Mouse (Mus musculus) erythroblast, embryonic 14.5 days (primary cell): ENCODE measurements at regions not wholly inside any gene's neighbourhood (a gene's known extent, or its start where the extent isn't known, plus 50 kb on each side); places are given as distances from the start of the nearest gene placed in this dataset.

Experiments used
- GATA1 ChIP-seq: IDR thresholded peaks from 2 replicates; pipeline ENCODE4 v1.6.1; 2012; ENCODE audit warnings: low read length, inconsistent platforms, mixed read lengths
- TAL1 ChIP-seq: IDR thresholded peaks from 3 replicates; pipeline ENCODE4 v1.6.1; 2012; ENCODE audit warnings: low read length, inconsistent platforms, mixed read lengths

- TF ChIP-seq TAL1 (no peak), GATA1 (no peak)
These were observed 167.4 kb upstream of the Npvf start for GRCm38 (mm10) chr6:50821401-50822235.
